ENCODE assay signal across 13 mouse cellular contexts in genomic region chr7:74974448-74974847, GRCm38 (mm10).
"Had no signal": no experiment of that assay in that cellular context is flagged by ENCODE, and none has a peak within 500 bp of the region (broad histone marks: within the 10 kb centered on the region; RNA-seq: fewer than 3 reads in every experiment).

No protein-coding gene starts in this region.

- DNase-seq: kidney, adult 11 months; kidney, adult 9 months; kidney, postnatal 14 days; layer of hippocampus, adult 9-11 months; liver; lung, adult 18-20 months; lung, postnatal 10 days; lung, postnatal 36 days; thymus, adult 2 months; thymus, postnatal 14 days had no signal

- ATAC-seq: liver, embryonic 12.5 days; midbrain, embryonic 13.5 days; midbrain, embryonic 16.5 days had no signal
